ENCODE assay signal across 30 mouse cellular contexts in the genomic region with DNA sequence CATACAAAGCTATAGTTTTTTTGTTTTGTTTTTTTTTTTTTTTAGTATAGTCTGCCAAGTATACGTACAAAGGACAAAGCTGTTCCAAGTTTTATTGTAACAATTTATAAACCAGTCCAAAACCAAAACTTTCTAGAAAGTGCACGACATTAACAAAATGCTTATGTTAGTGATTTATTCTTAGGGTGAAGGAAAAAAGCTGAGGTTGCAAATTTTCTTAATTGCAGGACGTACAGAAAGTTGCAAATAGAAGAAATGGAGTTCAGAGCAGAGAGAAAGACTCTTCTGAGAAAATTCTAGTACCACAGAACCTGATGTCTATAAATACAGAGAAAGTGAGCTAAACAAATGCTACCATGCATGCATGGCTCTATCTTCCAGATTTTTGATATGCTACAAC.
"Had no signal": no experiment of that assay in that cellular context is flagged by ENCODE, and none has a peak within 500 bp of the region (broad histone marks: within the 10 kb centered on the region; RNA-seq: fewer than 3 reads in every experiment).

No protein-coding gene starts in this region.

- H3K4me3 ChIP-seq: limb, embryonic 10.5 days; limb, embryonic 12.5 days; limb, embryonic 13.5 days; limb, embryonic 15.5 days; liver, embryonic 12.5 days; liver, embryonic 13.5 days; liver, embryonic 15.5 days; lung, embryonic 15.5 days; megakaryocyte, embryonic 14.5 days; midbrain, embryonic 10.5 days; midbrain, embryonic 12.5 days; midbrain, embryonic 13.5 days; midbrain, embryonic 15.5 days; myocyte; neural tube, embryonic 12.5 days had no signal

- H3K27me3 ChIP-seq: limb, embryonic 12.5 days; limb, embryonic 13.5 days; limb, embryonic 15.5 days; liver, embryonic 12.5 days; liver, embryonic 13.5 days; liver, embryonic 15.5 days; lung, embryonic 15.5 days; megakaryocyte, embryonic 14.5 days; midbrain, embryonic 12.5 days; midbrain, embryonic 13.5 days; midbrain, embryonic 15.5 days; neural tube, embryonic 12.5 days had no signal

- H3K36me3 ChIP-seq: limb, embryonic 10.5 days; limb, embryonic 12.5 days; limb, embryonic 13.5 days; limb, embryonic 15.5 days; liver, embryonic 12.5 days; liver, embryonic 13.5 days; liver, embryonic 15.5 days; lung, embryonic 15.5 days; midbrain, embryonic 10.5 days; midbrain, embryonic 12.5 days; midbrain, embryonic 13.5 days; midbrain, embryonic 15.5 days; neural tube, embryonic 12.5 days had no signal

- H3K4me2 ChIP-seq: limb, embryonic 12.5 days; limb, embryonic 13.5 days; limb, embryonic 15.5 days; liver, embryonic 11.5 days; liver, embryonic 12.5 days; liver, embryonic 13.5 days; liver, embryonic 15.5 days; lung, embryonic 14.5 days; lung, embryonic 15.5 days; midbrain, embryonic 11.5 days; midbrain, embryonic 12.5 days; midbrain, embryonic 13.5 days; midbrain, embryonic 15.5 days; neural tube, embryonic 12.5 days had no signal

- H3K27ac ChIP-seq: limb, embryonic 10.5 days; limb, embryonic 12.5 days; limb, embryonic 13.5 days; limb, embryonic 15.5 days; liver, embryonic 12.5 days; liver, embryonic 13.5 days; liver, embryonic 14.5 days; liver, embryonic 15.5 days; lung, embryonic 15.5 days; macrophage; midbrain, embryonic 10.5 days; midbrain, embryonic 12.5 days; midbrain, embryonic 13.5 days; midbrain, embryonic 15.5 days; neural tube, embryonic 12.5 days had no signal

- DNase-seq: left cerebral cortex, postnatal 4 days; liver; liver, embryonic 13.5 days; liver, postnatal 0 days; lung, adult 18-20 months; lung, adult 2 months; lung, embryonic 14.5 days; lung, postnatal 10 days; lung, postnatal 14 days; lung, postnatal 36 days; lung, postnatal 4 days; midbrain, embryonic 14.5 days had no signal

- H3K9me3 ChIP-seq: limb, embryonic 10.5 days; limb, embryonic 12.5 days; limb, embryonic 13.5 days; limb, embryonic 15.5 days; liver, embryonic 12.5 days; liver, embryonic 13.5 days; liver, embryonic 15.5 days; lung, embryonic 15.5 days; megakaryocyte, embryonic 14.5 days; midbrain, embryonic 10.5 days; midbrain, embryonic 12.5 days; midbrain, embryonic 13.5 days; midbrain, embryonic 15.5 days; neural tube, embryonic 12.5 days had no signal

- H3K9ac ChIP-seq: limb, embryonic 12.5 days; limb, embryonic 13.5 days; limb, embryonic 15.5 days; liver, embryonic 12.5 days; liver, embryonic 13.5 days; liver, embryonic 14.5 days; liver, embryonic 15.5 days; liver, postnatal 0 days; lung, embryonic 14.5 days; lung, embryonic 15.5 days; midbrain, embryonic 12.5 days; midbrain, embryonic 13.5 days; midbrain, embryonic 15.5 days; neural tube, embryonic 12.5 days had no signal

- H3K4me1 ChIP-seq: limb, embryonic 10.5 days; limb, embryonic 12.5 days; limb, embryonic 13.5 days; limb, embryonic 15.5 days; liver, embryonic 12.5 days; liver, embryonic 13.5 days; liver, embryonic 15.5 days; lung, embryonic 15.5 days; megakaryocyte, embryonic 14.5 days; midbrain, embryonic 10.5 days; midbrain, embryonic 12.5 days; midbrain, embryonic 13.5 days; midbrain, embryonic 15.5 days; neural tube, embryonic 12.5 days had no signal
